Mouse (Mus musculus) thymus, postnatal 36 days (tissue): ENCODE results near the gene Son.

Experiments used
- DNase-seq, 2 experiments: peaks; one replicate each; pipeline ENCODE4 v3.0.0; 2022; ENCODE audit warnings: mixed read lengths in 2 of 2

Gene Son

DNA sequence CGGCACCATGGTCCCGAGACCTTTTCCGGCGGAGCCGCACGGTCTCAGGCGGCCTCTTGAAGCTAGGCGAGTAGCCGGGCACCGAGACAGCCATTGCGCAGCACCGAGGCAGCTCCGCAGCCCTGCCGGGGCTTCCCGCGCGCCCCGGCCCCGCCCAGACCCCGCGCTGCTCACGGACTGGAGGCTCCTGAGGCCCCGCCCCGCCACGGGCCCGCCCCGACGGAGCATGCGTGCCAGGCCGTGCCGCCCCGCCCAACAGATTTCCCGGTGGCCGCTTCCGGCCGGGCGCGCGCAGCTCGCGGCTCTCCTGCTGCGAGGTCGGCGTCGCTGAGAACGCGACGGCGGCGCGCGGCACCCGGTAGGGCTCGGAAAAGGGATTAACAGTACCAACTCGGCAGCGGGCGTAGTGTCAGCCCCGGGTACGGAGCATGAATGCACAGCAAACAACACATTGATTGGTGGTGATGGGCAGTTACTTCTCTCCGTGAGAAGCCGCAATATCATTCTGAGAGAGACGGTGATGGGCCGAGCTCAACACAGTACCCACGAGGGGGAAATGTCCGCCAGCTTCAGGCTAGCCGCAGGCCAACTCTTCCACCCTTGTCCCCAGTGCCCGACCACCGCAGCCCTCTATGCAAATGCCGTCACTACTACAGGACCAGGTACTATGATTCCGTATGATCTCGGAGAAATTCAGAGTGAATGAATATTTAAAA, 41.5 kb downstream of the Son start, which contains the start of gene Donson:
Gene Donson, minus strand, starts transcription at position 152 of the 716 bp plus-strand sequence.
- peak; percentile 96 for DNase-seq

GRCm38 (mm10) chr16:91689791-91690190, 42.5 kb downstream of the Son start:
- peak in 1 of 2 experiments; percentile 21 for DNase-seq

GRCm38 (mm10) chr16:91694455-91695084, 47.3 kb downstream of the Son start:
- peak; percentile 66 to 70 for DNase-seq

- DNase-seq: no peak
Measured at GRCm38 (mm10) chr16:91695108-91695755, 47.9 kb downstream of the Son start.

- no peak for DNase-seq
Measured at GRCm38 (mm10) chr16:91698995-91699394, 51.7 kb downstream of the Son start.

DNA sequence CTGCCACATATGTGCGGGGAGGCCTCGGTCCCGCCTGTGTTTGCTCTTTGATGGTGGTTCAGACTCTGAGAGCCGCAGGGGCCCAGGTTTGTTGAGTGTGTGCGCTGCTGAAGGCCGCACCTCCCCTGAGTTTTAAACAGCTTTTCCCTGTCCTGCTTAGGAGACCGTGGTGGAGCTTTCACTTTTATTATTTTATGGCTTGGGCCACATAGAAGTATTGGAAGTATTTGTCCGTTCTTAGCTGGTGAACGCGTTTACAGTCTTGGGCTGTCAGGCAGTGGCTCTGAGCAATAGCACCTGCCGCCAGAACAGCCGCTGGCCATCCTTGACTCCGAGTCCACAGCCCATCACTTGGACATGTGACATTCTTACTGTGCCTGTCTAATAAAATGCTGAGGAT, 54.6 kb downstream of the Son start:
- no peak for DNase-seq

DNA sequence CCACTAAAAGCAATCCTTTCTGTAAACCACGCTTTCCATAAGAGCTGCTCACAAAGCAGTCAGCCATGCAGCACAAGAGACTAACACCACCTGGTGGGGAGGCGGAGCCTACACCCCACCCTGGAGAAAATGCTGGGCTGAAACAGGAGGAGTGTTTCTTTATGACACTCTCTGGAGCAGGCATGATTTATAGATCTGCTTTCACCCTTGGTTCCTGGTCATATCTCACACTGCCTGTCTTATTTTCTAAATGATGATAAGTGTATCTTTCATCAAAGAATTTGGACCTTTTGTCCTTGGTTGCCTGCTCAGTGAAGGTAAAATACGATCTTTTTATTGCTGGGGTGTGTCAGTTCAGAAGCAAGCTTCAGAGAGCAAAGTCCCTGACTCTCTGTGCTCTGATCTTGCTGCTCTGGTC, 55.5 kb downstream of the Son start:
- no peak for DNase-seq

DNA sequence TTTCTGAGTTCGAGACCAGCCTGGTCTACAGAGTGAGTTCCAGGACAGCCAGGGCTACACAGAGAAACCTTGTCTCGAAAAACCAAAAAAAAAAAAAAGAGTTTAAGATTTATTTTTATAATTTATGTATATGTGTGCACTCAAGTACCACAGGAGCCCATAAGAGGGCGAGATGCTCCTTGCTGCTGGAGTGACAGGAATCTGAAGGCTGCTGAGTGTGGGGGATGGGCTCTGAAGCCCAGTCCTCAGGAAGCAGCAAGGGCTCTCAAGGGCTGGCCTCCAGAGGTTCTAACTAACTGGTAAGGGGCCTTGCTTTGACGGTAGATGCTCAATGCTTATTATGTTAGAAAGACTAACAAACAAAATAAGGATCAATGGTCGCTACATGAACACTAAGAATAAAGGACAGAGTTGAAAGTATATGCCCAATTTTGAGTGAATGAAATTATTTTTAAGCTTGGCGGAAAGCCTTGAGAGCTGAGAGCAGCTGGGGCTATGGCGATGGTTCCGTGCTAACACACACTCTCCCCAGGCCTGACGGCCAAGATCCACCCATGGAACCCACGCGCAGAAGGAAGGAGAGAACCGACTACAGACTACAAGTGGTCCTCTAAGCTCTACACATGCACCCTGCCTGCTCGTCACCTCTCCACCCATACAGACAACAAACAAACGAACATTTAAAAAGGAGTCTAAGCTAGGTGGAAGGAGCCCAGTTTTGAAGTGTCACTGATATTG, 57.5 kb downstream of the Son start:
- no peak for DNase-seq

- no peak for DNase-seq
Measured at GRCm38 (mm10) chr16:91710241-91710640, 62.9 kb downstream of the Son start.

DNA sequence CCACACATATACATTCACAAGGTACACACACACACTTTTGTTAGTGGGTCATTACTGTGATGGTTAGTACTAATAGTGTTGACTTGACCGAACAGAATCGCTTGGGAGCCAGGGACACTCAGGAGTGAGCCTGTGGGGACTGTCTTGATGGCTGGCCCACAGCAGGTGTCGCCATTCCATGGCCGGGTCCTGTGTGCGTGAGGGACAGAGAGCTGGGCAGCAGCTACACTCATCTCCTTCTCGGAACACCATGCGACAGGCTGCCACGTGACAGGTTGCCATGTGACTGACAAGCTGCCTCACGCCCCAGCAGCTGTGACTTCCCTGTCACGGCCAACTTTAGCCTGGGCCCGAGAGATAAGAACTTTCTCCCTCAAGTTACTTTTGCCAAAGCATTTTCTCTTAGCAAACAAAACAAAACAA, 69.6 kb downstream of the Son start:
- no peak for DNase-seq

DNA sequence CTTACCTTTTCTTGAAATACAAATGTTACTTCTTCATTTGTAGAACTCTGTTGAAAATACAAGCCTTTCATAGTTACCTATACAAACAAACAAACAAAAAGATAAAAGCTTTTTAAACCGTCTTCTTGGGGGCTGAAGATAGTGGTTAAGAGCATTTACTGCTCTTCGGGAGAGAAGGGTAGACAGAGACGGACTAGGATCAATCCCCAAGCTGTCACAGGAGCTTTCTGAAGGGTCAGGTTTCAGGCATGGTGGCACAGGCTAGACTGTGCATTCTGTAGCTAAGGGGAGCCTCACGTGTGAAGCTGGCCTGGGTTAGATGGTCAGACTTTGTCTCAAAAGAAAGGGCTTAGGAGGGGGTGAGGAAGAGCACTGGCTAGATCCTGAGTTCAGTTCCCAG, 70.1 kb downstream of the Son start:
- no peak for DNase-seq

DNA sequence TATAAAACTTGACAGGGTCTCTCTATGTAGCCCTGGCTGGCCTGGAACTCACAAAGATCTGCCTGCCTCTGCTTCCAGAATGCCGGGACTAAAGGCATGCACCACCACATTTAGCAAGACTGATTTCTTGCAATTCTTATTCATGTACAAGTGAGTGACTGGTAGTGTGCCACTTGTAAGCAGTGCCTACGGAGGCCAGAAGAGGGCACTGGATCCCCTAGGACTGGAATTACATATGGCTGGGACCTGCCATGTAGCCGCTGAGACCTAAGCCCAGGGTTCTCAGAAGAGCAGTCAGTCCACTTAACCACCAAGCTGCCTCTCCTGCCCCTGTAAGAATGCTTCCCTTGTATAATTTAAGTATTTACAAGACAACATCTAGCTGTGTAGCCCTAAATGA, 76.9 kb downstream of the Son start:
- DNase-seq: peak; percentile 61 to 65

GRCm38 (mm10) chr16:91727433-91727832, 80.1 kb downstream of the Son start:
- no peak for DNase-seq

- peak; percentile 83 to 92 for DNase-seq
Measured at GRCm38 (mm10) chr16:91728123-91729065, 81.1 kb downstream of the Son start, which contains the start of gene Cryzl1. Cryzl1 (minus strand) TSS chr16:91728975.
